Mouse (Mus musculus) pancreas, adult 10 weeks (tissue): ENCODE results near the gene Atxn1l. TPM values are rescaled to one million over a fixed set of nuclear protein-coding genes. Genes with fewer than 3 reads are reported as not detected.

Source experiments
- polyA plus RNA-seq: library from polyadenylated mRNA; stranded (reverse); fragments of 350-450 nt; fragmentation: Illumina TruSeq; extraction: RNeasy Lipid Tissue Mini Kit (QIAGEN cat#74804); gene quantifications from one replicate; pipeline ENCODE4 v1.2.3, GENCODE M21; 2015; ENCODE audit warnings: low read depth, low replicate concordance; ENCODE audit not compliant: insufficient read depth

Atxn1l gene
- polyA plus RNA-seq = 2.8 TPM

GRCm38 (mm10) chr8:109737237-109738048 lies at the start of gene Atxn1l:
TSS of gene Atxn1l (minus strand) at chr8:109737739.

GRCm38 (mm10) chr8:109778280-109778977 lies 40.9 kb upstream of the Atxn1l start, which contains the start of gene Ap1g1:
TSS of gene Ap1g1 (plus strand) at chr8:109778554.

GRCm38 (mm10) chr8:109705320-109706075 lies 32.0 kb downstream of the Atxn1l start, which contains the start of gene Zfp821:
TSS of gene Zfp821 (plus strand) at chr8:109705546.

GRCm38 (mm10) chr8:109693146-109693900 lies 44.2 kb downstream of the Atxn1l start, which contains the start of gene Ist1:
TSS of gene Ist1 (minus strand) at chr8:109693260.

Other genes with a start within 250 kb of the Atxn1l start
- not detected for gene Pmfbp1, start 243.7 kb downstream of the Atxn1l start, polyA plus RNA-seq
- 3.5 TPM for gene Dhx38, start 171.9 kb downstream of the Atxn1l start, polyA plus RNA-seq
- 1.9 TPM for gene Txnl4b, start 171.8 kb downstream of the Atxn1l start, polyA plus RNA-seq
- gene Hp, start 158.6 kb downstream of the Atxn1l start, polyA plus RNA-seq = 14.1 TPM
- gene Dhodh, start 129.1 kb downstream of the Atxn1l start, polyA plus RNA-seq = 5.6 TPM
- not detected for gene Pkd1l3, start 123.2 kb downstream of the Atxn1l start, polyA plus RNA-seq
- gene Ist1, start 44.5 kb downstream of the Atxn1l start, polyA plus RNA-seq = 22.8 TPM
- 4.0 TPM for gene Zfp821, start 32.2 kb downstream of the Atxn1l start, polyA plus RNA-seq
- gene Ap1g1, start 40.8 kb upstream of the Atxn1l start, polyA plus RNA-seq = 20.7 TPM
- gene Phlpp2, start 130.8 kb upstream of the Atxn1l start, polyA plus RNA-seq = 1.5 TPM
- gene Marveld3, start 224.5 kb upstream of the Atxn1l start, polyA plus RNA-seq = 6.2 TPM